Comparison of ENCODE assay signal across 9 mouse cellular contexts in genomic region chr1:87508591-87509560, GRCm38 (mm10). TPM values are rescaled to one million over a fixed set of nuclear protein-coding genes. Genes with fewer than 3 reads are reported as not detected.
A peak's percentile ranks its signal among the peaks of the same experiment; 100 is the strongest.
DNase-seq lines count a peak whose midpoint lies in the region; ATAC-seq lines count a peak whose summit lies in the region.
"Had no signal": no experiment of that assay in that cellular context is flagged by ENCODE, and none has a peak within 500 bp of the region (broad histone marks: within the 10 kb centered on the region; RNA-seq: fewer than 3 reads in every experiment).

No protein-coding gene starts in this region.

- peak; percentile 12 for DNase-seq in thymus, postnatal 4 days
- DNase-seq in thymus, postnatal 14 days: no peak
- DNase-seq in limb, embryonic 10.5 days (ENCODE audit: low spot score): peak; percentile 49
- no peak for DNase-seq in adrenal gland, postnatal 36 days
- DNase-seq in ovary, postnatal 10 days (ENCODE audit: low spot score): no peak
- DNase-seq in left cerebral cortex, adult 8-10 months (ENCODE audit: low spot score in 2 of 2): no peak

- H3K27ac ChIP-seq in forebrain, embryonic 16.5 days (ENCODE audit: low read length): no peak overlapping the region
- H3K27ac ChIP-seq in limb, embryonic 10.5 days: no peak overlapping the region
- H3K27ac ChIP-seq in neural tube, embryonic 15.5 days (replicated peaks): no peak overlapping the region
- H3K27ac ChIP-seq: macrophage had no signal

- no peaks in the 10 kb centered on the region for H3K36me3 ChIP-seq in forebrain, embryonic 16.5 days (ENCODE audit: control insufficient read depth, insufficient read depth)
- H3K36me3 ChIP-seq in limb, embryonic 10.5 days: no peaks in the 10 kb centered on the region
- no peaks in the 10 kb centered on the region for H3K36me3 ChIP-seq in neural tube, embryonic 15.5 days

- peak overlapping the region; percentile 83 for H3K4me3 ChIP-seq in forebrain, embryonic 16.5 days (replicated peaks; ENCODE audit: low read length)
- H3K4me3 ChIP-seq in limb, embryonic 10.5 days: peak overlapping the region; percentile 71
- H3K4me3 ChIP-seq in neural tube, embryonic 15.5 days (replicated peaks): peak overlapping the region; percentile 70

- peak overlapping the region; percentile 87 for H3K9ac ChIP-seq in forebrain, embryonic 16.5 days (replicated peaks; ENCODE audit: low read depth, low read length)
- H3K9ac ChIP-seq in neural tube, embryonic 15.5 days (replicated peaks): peak overlapping the region; percentile 60

- H3K9me3 ChIP-seq in forebrain, embryonic 16.5 days (ENCODE audit: control insufficient read depth, low read length): no peaks in the 10 kb centered on the region
- no peaks in the 10 kb centered on the region for H3K9me3 ChIP-seq in limb, embryonic 10.5 days (replicated peaks)
- H3K9me3 ChIP-seq in neural tube, embryonic 15.5 days (replicated peaks): no peaks in the 10 kb centered on the region

- peaks cover 16% of the 10 kb centered on the region for H3K27me3 ChIP-seq in forebrain, embryonic 16.5 days (replicated peaks; ENCODE audit: control insufficient read depth, insufficient read depth, low read length)
- H3K27me3 ChIP-seq in limb, embryonic 10.5 days (ENCODE audit: low read depth, poor library complexity, severe bottlenecking): peaks cover 70% of the 10 kb centered on the region
- peaks cover 22% of the 10 kb centered on the region for H3K27me3 ChIP-seq in neural tube, embryonic 15.5 days (replicated peaks)

- peaks cover 10% of the 10 kb centered on the region for H3K4me1 ChIP-seq in forebrain, embryonic 16.5 days (replicated peaks; ENCODE audit: control insufficient read depth, insufficient read depth, low read length)
- H3K4me1 ChIP-seq in limb, embryonic 10.5 days: peaks cover 15% of the 10 kb centered on the region
- peaks cover 22% of the 10 kb centered on the region for H3K4me1 ChIP-seq in neural tube, embryonic 15.5 days

- H3K4me2 ChIP-seq in forebrain, embryonic 16.5 days (ENCODE audit: low read length): peak overlapping the region; percentile 95
- H3K4me2 ChIP-seq in neural tube, embryonic 15.5 days: peak overlapping the region; percentile 97

- no peak for ATAC-seq in forebrain, embryonic 16.5 days
- ATAC-seq in neural tube, embryonic 15.5 days (ENCODE audit: low FRiP score): no peak

- 19% methylated on average over 26 of the region's 26 CpGs for WGBS in forebrain, embryonic 16.5 days
- WGBS in limb, embryonic 10.5 days: 23% methylated on average over 26 of the region's 26 CpGs
- 18% methylated on average over 26 of the region's 26 CpGs for WGBS in neural tube, embryonic 15.5 days

RNA-seq across cellular contexts. Expression of gene Neu2, which starts 0.8 kb away (rescaled TPM):
- 0.20 and 0.56 TPM in 2 replicates for polyA plus RNA-seq in forebrain, embryonic 16.5 days (2015; fragmentation: Nextera tagmentation; extraction: Ambion mirVana)
- polyA plus RNA-seq in limb, embryonic 10.5 days (2016; fragmentation: Nextera tagmentation; extraction: Ambion mirVana): not detected in 2 replicates
- 0.51 and 4.7 TPM in 2 replicates for polyA plus RNA-seq in neural tube, embryonic 15.5 days (2015; fragmentation: Nextera tagmentation; extraction: Ambion mirVana)
- not detected for total RNA-seq in adrenal gland, postnatal 36 days (2021)
- 1 to 10 TPM; 6.7 to 8.0 (median 7.6) TPM for total RNA-seq in left cerebral cortex, adult 8-10 months (2022)
- polyA plus RNA-seq: macrophage had no signal

RNA-seq across cellular contexts. Expression of gene Snorc, which starts 38.8 kb away (rescaled TPM):
- polyA plus RNA-seq in forebrain, embryonic 16.5 days (2015; fragmentation: Nextera tagmentation; extraction: Ambion mirVana): not detected in 2 replicates
- not detected in 2 replicates for polyA plus RNA-seq in limb, embryonic 10.5 days (2016; fragmentation: Nextera tagmentation; extraction: Ambion mirVana)
- 2.0 and 5.5 TPM in 2 replicates for polyA plus RNA-seq in neural tube, embryonic 15.5 days (2015; fragmentation: Nextera tagmentation; extraction: Ambion mirVana)
- total RNA-seq in adrenal gland, postnatal 36 days (2021): not detected
- 1 to 10 TPM in 1 of 4 experiments, not detected in 3; 1.2 TPM for total RNA-seq in left cerebral cortex, adult 8-10 months (2022)
- polyA plus RNA-seq: macrophage had no signal

Comparison
In these comparisons a context has a peak if more than half of its experiments do, and no peak if none do; other contexts are left out.
1. DNase-seq: peak in thymus, postnatal 4 days (single experiment) and limb, embryonic 10.5 days (single experiment); none in thymus, postnatal 14 days (single experiment), adrenal gland, postnatal 36 days (0 of 2), ovary, postnatal 10 days (single experiment) and left cerebral cortex, adult 8-10 months (0 of 2).
2. Peak in every context shown above with its lines, with median percentiles within 50 percentile points of each other: H3K4me3 ChIP-seq.